Mouse (Mus musculus): Measurements from ENCODE around the gene Kcnq4.

The Kcnq4 gene

DNA sequence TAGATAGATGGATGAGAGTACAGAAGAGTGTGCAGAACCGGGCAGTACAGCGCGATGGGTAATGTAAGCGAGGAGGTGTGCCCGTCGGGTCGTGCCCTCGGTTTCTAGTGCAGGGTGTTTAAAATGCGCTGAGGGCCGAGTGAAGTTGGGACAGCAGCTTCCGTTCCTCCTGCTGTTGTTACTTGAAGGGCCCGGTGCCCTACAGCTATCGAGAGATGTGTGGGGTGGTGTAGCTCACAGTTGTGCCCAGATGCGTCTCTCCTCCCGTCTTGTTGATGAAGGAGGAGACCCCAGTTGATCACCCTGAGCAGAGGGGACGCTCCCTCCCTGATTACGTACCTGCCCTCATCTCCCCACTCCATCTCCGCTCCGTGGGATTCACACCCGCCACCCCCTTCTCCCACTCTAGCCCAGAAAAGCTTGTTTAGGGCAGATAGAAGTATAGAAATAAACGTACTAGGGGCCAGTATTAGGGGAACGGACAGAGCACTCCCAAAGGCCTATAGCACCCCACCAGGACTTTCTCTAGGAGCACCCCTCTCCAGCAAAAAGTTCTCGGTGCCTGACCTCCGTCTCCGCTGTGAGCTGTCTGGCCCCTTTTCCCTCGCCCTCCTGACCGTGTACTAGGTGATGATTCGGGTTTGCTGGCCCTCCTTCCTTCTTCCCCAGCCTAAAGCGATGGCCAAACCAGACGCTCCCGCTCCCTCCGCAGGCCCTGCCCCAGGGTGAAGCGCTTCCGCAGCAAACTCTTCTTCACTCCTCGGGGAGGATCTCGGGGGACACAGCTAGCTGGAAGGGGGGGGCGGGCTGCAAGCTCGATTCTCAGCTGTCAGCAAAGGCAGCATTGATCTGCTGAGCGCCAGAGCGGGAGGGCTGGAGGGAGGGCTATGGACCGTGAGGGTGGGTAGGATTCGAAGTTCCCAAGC lies at the start of gene Kcnq4:
Kcnq4 (minus strand) TSS at position 672 of the 926 bp plus-strand sequence.
- peak; percentile 24 for DNase-seq (ENCODE audit: low read depth, low spot score)

GRCm38 (mm10) chr4:120796687-120797086 lies 48.3 kb upstream of the Kcnq4 start:
- peak; percentile 33 for DNase-seq (ENCODE audit: low read depth, low spot score)

DNA sequence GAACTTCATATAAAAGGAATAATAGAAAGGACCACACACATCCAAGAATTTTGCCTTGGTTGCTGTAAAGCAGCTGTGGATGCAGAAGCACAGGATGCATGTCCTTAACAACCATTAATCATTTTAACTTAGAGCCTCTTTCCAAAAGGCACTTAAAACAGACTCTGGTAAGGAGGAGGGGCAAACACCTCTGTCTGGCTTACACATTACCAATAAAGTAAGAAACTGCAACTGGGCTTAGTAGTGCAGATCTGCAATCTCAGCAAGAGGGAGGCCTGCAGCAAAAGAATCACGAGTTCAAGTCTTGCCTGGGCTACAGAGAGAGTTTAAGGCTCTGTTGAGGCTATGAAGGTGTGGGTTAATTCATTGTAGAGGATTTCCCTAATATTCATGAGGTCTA lies 47.2 kb upstream of the Kcnq4 start:
- DNase-seq (ENCODE audit: low read depth, low spot score) = no peak

DNA sequence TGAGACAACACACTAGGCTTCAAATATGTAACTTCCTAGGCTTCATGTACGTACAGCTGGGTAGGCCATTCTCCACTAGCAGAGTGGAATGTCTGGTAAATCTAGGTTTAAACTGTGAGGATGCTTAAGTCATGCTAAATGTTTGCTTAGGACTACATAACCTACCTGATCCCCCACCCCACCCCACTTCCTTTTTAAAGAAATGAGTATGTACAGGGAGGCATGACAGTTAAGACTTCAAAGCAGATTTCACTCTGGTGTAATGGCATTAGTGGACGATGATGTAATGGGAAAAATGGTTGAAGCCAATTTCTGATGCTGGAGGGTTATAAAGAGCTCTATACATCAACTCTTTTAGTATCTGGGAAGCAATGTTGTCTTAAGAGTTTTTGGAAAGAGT lies 44.5 kb upstream of the Kcnq4 start:
- no peak for DNase-seq (ENCODE audit: low read depth, low spot score)

DNA sequence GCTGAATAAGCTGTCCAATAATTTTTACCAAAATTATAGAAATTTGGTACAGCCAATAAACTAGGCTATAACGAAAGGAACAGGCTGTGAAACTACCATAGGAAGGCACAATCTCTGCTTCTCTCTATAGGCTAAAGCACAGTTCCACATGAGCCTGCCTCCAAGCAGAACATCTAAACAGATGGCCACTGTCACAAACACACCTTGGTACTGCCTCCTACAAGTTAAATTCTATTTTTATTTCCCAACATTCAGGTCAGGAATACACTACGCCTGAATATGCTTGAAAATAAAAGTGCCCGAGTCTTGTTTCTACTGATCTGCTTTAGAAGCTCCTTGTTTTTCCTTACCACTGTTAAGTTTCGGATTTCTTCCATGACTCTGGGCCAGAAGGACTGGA lies 41.6 kb upstream of the Kcnq4 start:
- DNase-seq (ENCODE audit: low read depth, low spot score) = no peak

- DNase-seq (ENCODE audit: low read depth, low spot score) = peak; percentile 58
Measured at GRCm38 (mm10) chr4:120755801-120756200, 7.4 kb upstream of the Kcnq4 start.

GRCm38 (mm10) chr4:120755299-120755698 lies 6.9 kb upstream of the Kcnq4 start:
- peak; percentile 75 for DNase-seq (ENCODE audit: low read depth, low spot score)

DNA sequence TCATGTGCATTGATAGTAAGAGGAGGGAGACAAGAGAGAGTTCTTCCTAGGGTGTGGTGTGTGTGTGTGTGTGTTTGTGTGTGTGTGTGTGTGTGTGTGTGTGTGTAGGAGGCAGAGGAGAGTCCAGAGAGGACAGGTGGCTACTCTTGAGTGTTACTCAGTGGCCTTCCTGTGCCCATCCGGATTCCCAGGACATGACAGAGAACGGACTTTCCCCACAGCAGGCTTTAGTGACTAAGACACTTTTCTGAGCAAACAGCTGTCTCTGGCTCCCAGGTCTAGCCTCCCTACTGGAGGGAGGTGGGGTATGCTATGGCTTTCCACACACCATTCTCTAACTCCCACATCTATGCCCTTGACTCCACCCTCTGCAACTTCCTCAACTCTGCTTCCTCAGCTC lies 1.2 kb upstream of the Kcnq4 start:
- no peak for DNase-seq (ENCODE audit: low read depth, low spot score)

DNA sequence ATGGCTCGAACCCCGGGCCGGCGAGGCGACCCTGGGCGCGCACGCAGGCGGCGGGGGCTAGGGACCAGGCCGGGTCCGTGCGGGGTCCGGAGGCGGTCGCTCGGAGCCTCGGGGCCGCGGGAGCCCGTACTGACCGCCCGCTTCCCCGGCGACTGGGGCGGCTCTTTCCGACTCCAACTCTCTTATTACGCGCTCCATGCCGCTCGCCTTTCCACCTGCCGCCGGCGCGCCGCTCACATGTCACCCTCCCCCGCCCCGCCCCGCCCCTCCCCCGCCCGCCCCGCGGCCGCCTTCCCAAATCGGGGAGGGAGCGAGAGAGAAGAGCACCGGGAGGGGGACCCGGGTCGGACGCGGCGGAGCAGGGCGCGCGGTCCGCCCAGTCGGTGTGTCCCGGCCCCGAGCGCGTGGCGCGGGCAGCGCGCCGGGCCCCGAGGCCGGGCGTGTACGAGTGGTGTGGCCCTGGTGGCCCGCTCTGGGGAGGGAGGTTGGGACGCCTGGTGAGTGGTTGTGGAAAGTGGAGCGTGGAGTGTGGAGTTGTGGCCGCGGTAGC lies 1.1 kb downstream of the Kcnq4 start:
- DNase-seq (ENCODE audit: low read depth, low spot score) = peak; percentile 53

- DNase-seq (ENCODE audit: low read depth, low spot score) = peak; percentile 50
Measured at GRCm38 (mm10) chr4:120746552-120747150, 1.8 kb downstream of the Kcnq4 start.

DNA sequence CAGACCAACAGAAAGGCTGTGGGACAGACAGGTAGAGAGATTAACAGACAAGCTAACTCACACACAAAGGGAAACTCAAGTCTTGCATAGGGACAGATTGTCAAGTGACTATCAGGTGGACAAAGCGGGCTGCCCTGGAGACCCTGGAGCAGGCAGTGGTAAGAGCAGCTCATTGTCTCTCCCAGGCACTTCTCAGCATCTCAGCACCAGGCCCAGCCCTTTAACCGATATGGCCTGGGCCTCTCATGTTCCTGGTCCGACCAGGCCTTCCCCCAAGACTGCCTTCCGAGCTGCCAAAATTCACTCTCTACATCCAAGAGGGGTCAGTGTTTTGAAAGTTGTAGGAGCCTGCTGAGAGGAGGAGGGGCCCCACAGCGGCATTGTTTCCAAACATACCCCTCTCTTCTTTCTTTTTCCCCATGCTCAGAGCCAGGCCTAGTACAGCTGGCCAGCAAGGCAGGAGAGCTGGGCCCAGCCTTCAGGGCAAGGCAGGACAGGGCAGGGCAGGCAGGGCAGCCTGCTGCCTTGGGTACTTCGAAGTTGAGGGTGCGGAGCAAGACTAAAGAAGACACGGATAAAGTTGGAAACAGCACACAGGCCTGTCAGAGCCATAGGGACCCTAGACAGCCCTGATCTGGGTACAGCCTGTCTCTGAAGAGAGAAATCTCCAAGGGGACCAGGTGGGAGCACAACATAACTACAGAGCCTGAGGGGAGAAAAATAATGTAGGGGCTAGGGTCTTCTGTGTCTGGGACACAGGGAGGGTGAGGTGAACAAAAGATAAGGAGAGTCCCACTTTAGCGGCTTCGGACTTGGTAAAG lies 2.5 kb downstream of the Kcnq4 start:
- DNase-seq (ENCODE audit: low read depth, low spot score) = no peak

DNA sequence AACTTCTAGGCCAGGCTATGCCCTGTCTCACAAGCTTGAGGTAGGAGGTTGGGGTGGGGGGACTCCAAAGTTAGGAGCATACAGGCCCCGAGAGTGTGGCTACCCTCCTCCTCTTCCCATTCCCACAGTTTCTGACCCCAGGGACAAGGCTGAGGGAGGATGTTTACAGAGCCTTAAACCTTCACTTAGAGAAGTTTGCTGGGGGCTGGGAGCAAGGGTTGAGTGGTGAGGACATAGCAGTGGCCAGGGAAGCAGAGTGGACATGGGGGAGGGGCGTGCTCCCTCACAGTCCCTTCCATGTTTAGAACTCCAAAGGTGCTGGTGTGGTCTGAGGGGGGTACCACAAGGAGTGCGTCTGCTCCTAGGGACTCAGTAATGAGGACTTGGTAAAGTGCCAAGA lies 4.8 kb downstream of the Kcnq4 start:
- DNase-seq (ENCODE audit: low read depth, low spot score) = no peak

DNA sequence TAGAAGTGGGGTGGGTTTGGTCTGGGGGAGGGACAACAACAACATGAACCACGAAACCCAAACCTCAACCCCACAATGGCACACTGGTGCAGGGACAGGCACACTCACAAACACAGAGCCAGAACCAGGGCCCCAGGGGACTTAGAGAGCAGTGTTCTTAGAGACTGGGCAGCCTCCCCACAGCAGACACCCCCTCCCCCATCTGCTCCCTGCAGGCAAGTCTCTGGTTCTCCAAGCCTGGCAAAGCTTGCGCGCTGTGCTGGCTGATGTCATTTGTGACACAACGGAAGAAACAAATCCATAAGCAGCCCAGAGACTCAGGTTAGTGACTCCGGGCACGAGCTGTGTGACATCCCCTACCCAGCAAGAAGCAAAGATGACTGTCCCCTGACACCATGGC lies 7.1 kb downstream of the Kcnq4 start:
- no peak for DNase-seq (ENCODE audit: low read depth, low spot score)

DNA sequence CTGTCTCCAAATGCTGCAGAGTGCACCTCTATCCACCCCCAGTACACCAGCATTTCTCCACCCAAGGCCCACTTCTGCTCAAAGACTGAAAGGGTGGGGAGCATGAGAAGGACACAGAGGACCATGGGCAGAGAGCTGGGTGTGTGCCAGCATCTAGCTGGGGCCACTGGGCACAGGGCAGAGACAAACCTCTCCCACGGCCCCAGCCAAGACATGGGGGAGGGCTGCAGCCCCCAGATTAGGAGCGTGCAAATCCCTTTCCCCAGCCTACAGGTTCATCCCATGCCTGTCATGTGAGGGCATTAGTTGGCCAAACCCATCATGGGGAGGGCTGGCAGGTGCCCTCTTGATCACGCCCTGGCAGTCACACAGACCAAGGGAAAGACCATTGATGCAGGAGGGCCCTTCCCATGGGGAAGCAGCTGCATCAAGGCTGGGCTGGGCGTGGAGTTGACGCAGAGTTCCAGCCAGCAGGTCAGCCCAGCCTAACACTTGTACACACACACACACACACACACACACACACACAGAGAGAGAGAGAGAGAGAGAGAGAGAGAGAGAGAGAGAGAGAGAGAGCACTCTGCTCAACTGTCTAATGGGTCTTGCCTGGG lies 14.3 kb downstream of the Kcnq4 start:
- DNase-seq (ENCODE audit: low read depth, low spot score) = no peak

DNA sequence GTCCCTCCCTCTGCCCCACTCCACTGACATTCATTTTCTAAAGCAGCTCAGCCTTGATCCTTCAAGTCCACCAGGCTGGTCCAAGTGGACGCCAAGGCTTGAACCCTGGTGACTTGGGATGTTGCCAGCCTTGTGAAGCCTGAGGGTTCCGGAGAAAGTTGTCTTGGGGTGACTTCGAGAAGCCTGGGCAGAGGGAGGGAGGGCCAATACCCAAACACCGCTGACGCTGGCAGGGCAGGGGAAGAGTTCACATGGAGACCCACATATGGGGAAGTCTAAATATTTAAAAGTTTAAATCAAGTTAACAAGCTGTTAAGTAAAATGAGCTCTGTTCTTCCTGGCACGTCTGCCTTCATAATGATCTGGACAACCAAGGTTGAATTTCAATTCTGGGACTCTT lies 15.7 kb downstream of the Kcnq4 start:
- no peak for DNase-seq (ENCODE audit: low read depth, low spot score)

DNA sequence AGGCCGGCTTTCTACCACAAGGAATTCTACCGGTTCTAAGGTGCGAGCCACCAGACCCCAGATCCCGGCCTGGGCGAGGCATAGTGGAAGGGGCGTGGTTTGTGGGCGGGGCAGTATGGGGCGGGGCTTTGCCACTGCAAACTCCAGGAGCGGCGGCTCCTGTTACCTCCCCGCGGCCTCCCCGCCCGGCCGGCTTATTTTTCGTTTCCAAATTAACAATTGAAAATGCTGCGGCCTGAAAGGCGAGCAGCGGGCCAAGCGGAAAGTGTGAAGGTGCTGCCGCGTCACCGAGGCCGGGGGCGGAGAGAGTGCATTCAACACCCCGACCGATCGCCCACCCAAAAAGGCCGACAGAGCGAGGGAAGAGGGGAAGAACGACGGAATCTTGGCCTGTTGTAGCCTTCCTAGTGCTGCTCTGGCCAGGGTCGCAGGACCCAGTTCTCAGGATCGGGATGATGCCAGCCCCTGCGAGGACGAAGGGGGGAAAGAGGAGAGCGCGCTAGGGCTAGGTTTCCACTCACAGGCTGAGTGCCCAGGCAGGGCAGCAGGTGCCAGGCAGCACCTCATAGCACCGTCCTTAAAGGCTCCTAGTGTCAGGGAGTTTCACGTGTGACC lies 17.3 kb downstream of the Kcnq4 start:
- DNase-seq (ENCODE audit: low read depth, low spot score) = peak; percentile 84

GRCm38 (mm10) chr4:120730574-120730973 lies 17.8 kb downstream of the Kcnq4 start:
- DNase-seq (ENCODE audit: low read depth, low spot score) = no peak

DNA sequence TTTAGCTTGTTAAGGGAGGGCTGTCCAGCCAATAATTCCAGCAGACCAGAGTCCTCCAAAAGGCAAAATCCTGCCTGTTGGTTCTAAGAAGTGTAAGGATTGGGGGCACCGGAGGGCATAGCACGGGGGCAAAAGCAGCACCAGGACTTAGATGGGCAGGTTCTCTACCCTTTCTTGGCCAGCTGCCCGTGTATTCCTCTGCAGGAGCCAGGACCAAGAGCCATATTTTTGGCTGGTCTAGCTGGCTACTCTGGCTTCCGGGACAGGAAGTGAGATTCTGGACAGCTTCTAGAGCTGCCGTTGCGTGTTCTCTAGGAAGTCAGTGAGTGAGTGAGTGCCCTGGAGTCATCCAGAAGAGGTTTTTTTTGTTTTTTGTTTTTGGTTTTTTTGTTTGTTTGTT lies 18.3 kb downstream of the Kcnq4 start:
- no peak for DNase-seq (ENCODE audit: low read depth, low spot score)

GRCm38 (mm10) chr4:120729441-120729840 lies 19.0 kb downstream of the Kcnq4 start:
- no peak for DNase-seq (ENCODE audit: low read depth, low spot score)

GRCm38 (mm10) chr4:120727842-120728241 lies 20.6 kb downstream of the Kcnq4 start:
- no peak for DNase-seq (ENCODE audit: low read depth, low spot score)

GRCm38 (mm10) chr4:120726174-120726573 lies 22.2 kb downstream of the Kcnq4 start:
- DNase-seq (ENCODE audit: low read depth, low spot score) = no peak
